Mouse (Mus musculus) C2C12 (cell line): Measurements from ENCODE around the gene Samhd1.

Experiments used
- CEBPB ChIP-seq: IDR thresholded peaks from one replicate; pipeline ENCODE4 v1.6.1; 2011; ENCODE audit warnings: low read depth, mild to moderate bottlenecking, control low read depth, moderate library complexity
- CTCF ChIP-seq: IDR thresholded peaks from one replicate; pipeline ENCODE4 v1.5.1; 2011; ENCODE audit not compliant: control insufficient read depth, insufficient read depth, insufficient read length
- FOSL1 ChIP-seq: IDR thresholded peaks from one replicate; pipeline ENCODE4 v1.8.0; 2011; ENCODE audit warnings: mild to moderate bottlenecking, low read length; ENCODE audit not compliant: poor library complexity, insufficient read depth, severe bottlenecking
- MAX ChIP-seq: IDR thresholded peaks from one replicate; pipeline ENCODE4 v1.6.1; 2011; ENCODE audit warnings: mild to moderate bottlenecking, control low read depth
- MYOD1 ChIP-seq: IDR thresholded peaks from one replicate; pipeline ENCODE4 v1.6.1; 2011; ENCODE audit warnings: low read depth; ENCODE audit not compliant: control insufficient read depth, insufficient read length
- MYOG ChIP-seq: IDR thresholded peaks from one replicate; pipeline ENCODE4 v1.6.1; 2011; ENCODE audit not compliant: control insufficient read depth, insufficient read length; ENCODE audit errors: extremely low read depth
- USF1 ChIP-seq: IDR thresholded peaks from one replicate; pipeline ENCODE4 v1.6.1; 2011; ENCODE audit warnings: low read depth, mild to moderate bottlenecking, control low read depth, moderate library complexity

DNA sequence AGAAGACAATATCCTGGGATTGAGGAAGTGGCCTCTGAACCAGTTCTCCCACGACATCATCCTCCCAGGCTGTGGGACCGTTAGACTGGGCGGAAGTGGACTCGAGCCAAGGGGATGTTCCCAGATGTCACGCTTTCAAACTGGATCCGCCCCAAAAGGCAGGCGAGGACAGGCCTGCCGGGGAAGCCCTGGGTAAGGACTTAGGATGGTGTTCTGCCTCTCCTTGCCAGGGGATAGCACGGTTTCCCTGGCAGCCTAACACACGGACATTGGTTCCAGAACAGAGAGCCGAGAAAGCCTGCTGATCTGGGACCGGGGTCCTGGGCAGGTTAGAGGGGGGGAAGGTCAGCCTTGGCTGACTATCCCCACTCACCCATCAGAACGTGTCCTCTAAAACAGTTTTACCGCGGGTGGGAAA is 57.4 kb downstream of the Samhd1 start:
- TF ChIP-seq CTCF (no peak), USF1 (no peak), MYOG (no peak), MAX (no peak), MYOD1 (no peak), FOSL1 (no peak), CEBPB (no peak)
